Mouse (Mus musculus) midbrain, embryonic 11.5 days (tissue): ENCODE measurements at regions not wholly inside any gene's neighbourhood (a gene's known extent, or its start where the extent isn't known, plus 50 kb on each side); places are given as distances from the start of the nearest gene placed in this dataset.

ENCODE experiments used
- ATAC-seq: fragments of 200-750 bp; cut with Nextera tagmentation; 2 replicates; pipeline ENCODE4 v1.8.0; 2017; ENCODE audit warnings: moderate TSS enrichment, moderate library complexity; ENCODE audit not compliant: low FRiP score
- DNase-seq: peaks from one replicate; pipeline ENCODE4 v3.0.0; 2015; ENCODE audit warnings: low spot score; ENCODE audit errors: missing footprints
- H3K27ac ChIP-seq: fragments of 300-500 bp; sonication (generic); 2 replicates; pipeline ENCODE4 v1.5.1; 2014; ENCODE audit warnings: low read depth, low read length
- H3K27me3 ChIP-seq: fragments of 300-500 bp; sonication (generic); 2 replicates; pipeline ENCODE4 v1.6.1; 2014; ENCODE audit warnings: mild to moderate bottlenecking, low read length, moderate library complexity, mixed read lengths; ENCODE audit not compliant: control insufficient read depth, insufficient read depth
- H3K36me3 ChIP-seq: fragments of 300-500 bp; sonication (generic); 2 replicates; pipeline ENCODE4 v1.6.1; 2014; ENCODE audit warnings: mild to moderate bottlenecking, low read length, moderate library complexity, mixed read lengths; ENCODE audit not compliant: control insufficient read depth, insufficient read depth
- H3K4me1 ChIP-seq: fragments of 300-500 bp; sonication (generic); 2 replicates; pipeline ENCODE4 v1.6.1; 2014; ENCODE audit warnings: low read length; ENCODE audit not compliant: control insufficient read depth, insufficient read depth
- H3K4me2 ChIP-seq: fragments of 300-500 bp; sonication (generic); 2 replicates; pipeline ENCODE4 v1.6.1; 2014; ENCODE audit warnings: mild to moderate bottlenecking, moderate library complexity
- H3K4me3 ChIP-seq: fragments of 300-500 bp; sonication (generic); 2 replicates; pipeline ENCODE4 v1.5.1; 2014; ENCODE audit warnings: low read depth, low read length
- H3K9ac ChIP-seq: fragments of 300-500 bp; sonication (generic); 2 replicates; pipeline ENCODE4 v1.6.1; 2014; ENCODE audit warnings: low read length
- H3K9me3 ChIP-seq: fragments of 300-500 bp; sonication (generic); 2 replicates; pipeline ENCODE4 v1.6.1; 2016; ENCODE audit warnings: low read length; ENCODE audit not compliant: control insufficient read depth
- WGBS: fragments of 180-500 bp; shearing (Covaris S2); extraction: QIAGEN DNeasy Blood & Tissue Kit; methylation state at CpG from one replicate; pipeline ENCODE4 v1.1.7; 2014; 5-methylcytosine and 5-hydroxymethylcytosine counted together

DNA sequence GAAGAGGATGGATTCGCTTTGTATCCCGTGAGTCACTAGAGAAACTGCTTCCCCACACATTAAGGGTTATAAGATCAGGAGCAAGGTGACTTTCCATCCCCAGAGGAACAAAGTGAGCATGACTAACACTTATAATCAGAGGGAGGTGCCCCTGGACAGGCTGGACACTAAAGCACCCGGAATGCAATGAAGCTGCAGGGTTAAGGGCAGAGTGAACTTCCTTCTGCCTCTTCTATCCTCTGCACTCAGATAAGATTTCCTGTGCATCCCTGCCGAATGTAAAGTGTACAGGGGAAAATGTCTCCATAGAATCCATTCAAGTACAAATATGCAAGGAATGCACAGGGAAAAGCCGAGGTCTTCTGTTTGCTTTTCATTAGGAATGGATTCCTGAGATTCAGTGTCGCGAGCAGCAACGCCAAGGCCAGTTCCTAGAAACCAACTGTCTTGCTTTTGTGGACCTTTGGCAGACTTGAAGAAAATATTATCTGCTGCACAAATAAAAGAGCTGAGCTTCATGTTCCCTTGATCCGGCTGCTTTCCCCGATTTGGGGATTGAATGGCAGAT is 58.5 kb upstream of the Fbxl7 start:
- H3K4me1 ChIP-seq = peaks cover 9% of the 10 kb centered on the region
- H3K9me3 ChIP-seq = no peaks in the 10 kb centered on the region
- H3K27ac ChIP-seq = peak overlapping the region; percentile 20
- H3K36me3 ChIP-seq = no peaks in the 10 kb centered on the region
- WGBS = 21% methylated on average over 10 of the region's 10 CpGs
- ATAC-seq (peak; percentile 55; the same call in 1 of the 2 replicates), DNase-seq (no peak)
- H3K9ac ChIP-seq = no peak overlapping the region
- H3K4me3 ChIP-seq = no peak overlapping the region
- H3K4me2 ChIP-seq = 0 out of 2 replicates have a peak overlapping the region, but pooled peaks have one; percentile 12
- no peaks in the 10 kb centered on the region for H3K27me3 ChIP-seq

DNA sequence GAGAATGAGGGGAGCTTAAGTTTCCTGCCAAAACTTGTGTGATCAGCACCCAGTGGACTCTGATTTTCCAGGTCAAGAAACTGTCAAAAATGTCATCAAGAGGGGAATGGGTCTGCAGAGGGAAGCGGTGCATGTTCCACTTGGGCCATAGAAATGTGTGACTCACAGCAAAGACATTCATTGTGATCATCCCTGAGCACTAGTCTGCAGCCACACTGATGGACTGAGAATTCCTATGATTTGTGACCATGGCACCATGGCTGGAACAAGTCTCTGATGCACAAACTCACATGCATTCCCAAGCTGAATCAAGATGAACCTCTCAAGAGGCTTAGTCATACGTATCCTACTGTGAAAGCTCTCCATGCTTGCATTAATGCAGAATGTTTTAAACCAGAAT is 63.6 kb upstream of the Fbxl7 start:
- WGBS = 91% methylated on average over 2 of the region's 2 CpGs
- no peak for DNase-seq

DNA sequence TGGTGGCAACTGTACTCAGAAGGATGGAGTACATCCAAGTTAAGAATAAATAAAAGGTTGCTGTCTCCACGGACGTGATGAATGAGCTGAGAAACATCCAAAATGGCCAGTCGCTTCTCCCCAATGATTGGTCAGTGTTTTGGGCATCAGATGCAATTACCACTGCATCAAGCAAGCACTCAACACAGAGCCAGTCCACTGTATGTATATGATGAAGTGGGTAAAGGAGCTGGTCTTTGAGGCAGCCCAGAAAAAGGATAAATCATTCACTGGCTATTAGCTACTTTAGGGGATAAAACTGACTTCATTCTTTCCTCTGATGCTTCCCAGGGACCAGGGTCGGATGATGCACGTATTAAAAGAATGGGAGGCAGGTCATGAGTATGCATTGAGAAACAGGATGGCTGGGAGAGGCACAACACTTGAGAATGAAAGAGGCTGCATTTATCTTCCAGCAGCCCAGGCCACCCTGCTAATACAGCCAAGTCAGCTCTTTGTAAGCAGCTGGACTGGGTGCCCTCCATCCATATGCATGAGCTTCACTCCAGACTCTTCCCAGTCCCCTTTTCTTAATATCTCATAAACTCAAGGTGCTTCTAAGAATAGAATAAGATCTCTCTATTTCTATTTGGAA is 73.1 kb upstream of the Fbxl7 start:
- no peak overlapping the region for H3K4me2 ChIP-seq
- peaks cover 5% of the 10 kb centered on the region for H3K4me1 ChIP-seq
- H3K36me3 ChIP-seq = no peaks in the 10 kb centered on the region
- H3K27ac ChIP-seq = no peak overlapping the region
- DNase-seq (peak; percentile 85), ATAC-seq (peak; percentile 85)
- no peak overlapping the region for H3K4me3 ChIP-seq
- no peak overlapping the region for H3K9ac ChIP-seq
- no peaks in the 10 kb centered on the region for H3K9me3 ChIP-seq
- 54% methylated on average over 5 of the region's 5 CpGs for WGBS
- no peaks in the 10 kb centered on the region for H3K27me3 ChIP-seq

More for the DNA sequence above, 63.6 kb upstream of the Fbxl7 start:
- Histone ChIP-seq H3K4me2 (no peak overlapping the region), H3K9me3 (no peaks in the 10 kb centered on the region), H3K36me3 (no peaks in the 10 kb centered on the region), H3K4me3 (no peak overlapping the region), H3K27me3 (no peaks in the 10 kb centered on the region), H3K4me1 (peaks cover 3% of the 10 kb centered on the region), H3K27ac (no peak overlapping the region), H3K9ac (no peak overlapping the region)
- no peak for ATAC-seq

DNA sequence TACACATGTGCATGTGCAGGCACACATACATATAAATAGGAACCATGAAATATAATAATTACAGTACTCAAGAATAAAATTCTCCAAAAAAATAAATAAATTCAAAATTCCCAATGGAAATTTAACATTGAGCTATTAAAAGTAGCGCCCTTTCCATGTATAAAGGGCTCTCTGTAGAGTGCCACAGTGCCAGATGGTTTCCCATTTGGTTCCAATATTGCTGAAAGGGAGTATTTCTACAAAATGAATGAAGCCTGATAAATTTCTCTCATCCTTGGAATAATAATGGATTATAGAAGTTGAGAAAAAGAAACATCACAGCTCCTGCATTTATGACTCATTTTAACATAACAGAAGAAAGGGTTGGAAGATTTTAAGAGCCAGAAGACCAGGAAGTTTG is 75.4 kb upstream of the Fbxl7 start:
- ATAC-seq = no peak
- no peak overlapping the region for H3K4me3 ChIP-seq
- 93% methylated on average over 1 of the region's 1 CpGs for WGBS
- peaks cover 5% of the 10 kb centered on the region for H3K4me1 ChIP-seq
- H3K9me3 ChIP-seq = no peaks in the 10 kb centered on the region
- no peak overlapping the region for H3K27ac ChIP-seq
- H3K36me3 ChIP-seq = no peaks in the 10 kb centered on the region
- H3K27me3 ChIP-seq = no peaks in the 10 kb centered on the region
- no peak overlapping the region for H3K9ac ChIP-seq
- no peak overlapping the region for H3K4me2 ChIP-seq
- DNase-seq = no peak

DNA sequence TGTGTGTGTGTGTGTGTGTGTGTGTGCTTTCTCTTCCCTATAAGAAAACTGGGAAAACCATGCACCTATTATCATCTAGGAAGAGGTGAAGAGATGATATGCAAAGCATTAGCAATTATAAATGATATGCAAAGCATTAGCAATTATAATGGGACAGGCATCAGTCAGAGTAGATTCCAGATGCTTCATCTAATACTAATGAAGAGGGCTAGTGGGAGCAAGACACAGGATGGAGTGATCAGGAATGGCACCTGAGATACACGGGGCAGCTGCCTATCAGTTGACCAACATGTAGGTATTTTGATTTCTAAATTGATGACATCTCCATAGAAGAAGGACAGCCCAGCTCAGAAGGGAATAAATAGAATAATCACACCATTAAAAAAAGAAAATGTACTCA is 97.7 kb upstream of the Fbxl7 start:
- WGBS = 73% methylated on average over 1 of the region's 1 CpGs
- Histone ChIP-seq H3K9me3 (no peaks in the 10 kb centered on the region), H3K27me3 (no peaks in the 10 kb centered on the region), H3K4me3 (no peak overlapping the region), H3K36me3 (no peaks in the 10 kb centered on the region), H3K4me2 (no peak overlapping the region), H3K4me1 (no peaks in the 10 kb centered on the region), H3K27ac (no peak overlapping the region), H3K9ac (no peak overlapping the region)
- DNase-seq = peak; percentile 44
- no peak for ATAC-seq

DNA sequence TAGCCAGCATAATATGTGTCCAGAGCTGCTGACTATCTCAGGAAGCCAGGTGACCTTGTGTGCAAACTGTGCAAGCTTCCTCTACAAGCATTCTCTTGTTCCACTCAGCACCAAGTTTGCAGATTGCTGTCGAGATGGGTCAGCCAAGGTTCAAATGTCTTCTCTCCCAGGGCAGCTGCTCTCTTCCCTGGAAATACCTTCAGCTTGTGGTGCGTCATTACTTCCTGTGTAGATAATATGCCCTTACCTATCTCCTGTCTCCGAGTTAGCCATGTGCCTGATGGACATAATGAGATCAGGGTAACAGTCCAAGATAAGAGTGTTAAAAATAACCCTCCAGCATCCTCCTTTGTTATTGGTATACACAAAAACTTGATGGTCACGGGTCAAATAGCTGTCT is 113.7 kb upstream of the Fbxl7 start:
- no peak overlapping the region for H3K4me3 ChIP-seq
- peaks cover 2% of the 10 kb centered on the region; the same call in 1 of the 2 replicates for H3K4me1 ChIP-seq
- no peaks in the 10 kb centered on the region for H3K9me3 ChIP-seq
- no peak overlapping the region for H3K4me2 ChIP-seq
- no peak overlapping the region for H3K27ac ChIP-seq
- no peak overlapping the region for H3K9ac ChIP-seq
- ATAC-seq (no peak), DNase-seq (peak; percentile 10)
- 83% methylated on average over 4 of the region's 4 CpGs for WGBS
- H3K36me3 ChIP-seq = no peaks in the 10 kb centered on the region
- no peaks in the 10 kb centered on the region for H3K27me3 ChIP-seq

DNA sequence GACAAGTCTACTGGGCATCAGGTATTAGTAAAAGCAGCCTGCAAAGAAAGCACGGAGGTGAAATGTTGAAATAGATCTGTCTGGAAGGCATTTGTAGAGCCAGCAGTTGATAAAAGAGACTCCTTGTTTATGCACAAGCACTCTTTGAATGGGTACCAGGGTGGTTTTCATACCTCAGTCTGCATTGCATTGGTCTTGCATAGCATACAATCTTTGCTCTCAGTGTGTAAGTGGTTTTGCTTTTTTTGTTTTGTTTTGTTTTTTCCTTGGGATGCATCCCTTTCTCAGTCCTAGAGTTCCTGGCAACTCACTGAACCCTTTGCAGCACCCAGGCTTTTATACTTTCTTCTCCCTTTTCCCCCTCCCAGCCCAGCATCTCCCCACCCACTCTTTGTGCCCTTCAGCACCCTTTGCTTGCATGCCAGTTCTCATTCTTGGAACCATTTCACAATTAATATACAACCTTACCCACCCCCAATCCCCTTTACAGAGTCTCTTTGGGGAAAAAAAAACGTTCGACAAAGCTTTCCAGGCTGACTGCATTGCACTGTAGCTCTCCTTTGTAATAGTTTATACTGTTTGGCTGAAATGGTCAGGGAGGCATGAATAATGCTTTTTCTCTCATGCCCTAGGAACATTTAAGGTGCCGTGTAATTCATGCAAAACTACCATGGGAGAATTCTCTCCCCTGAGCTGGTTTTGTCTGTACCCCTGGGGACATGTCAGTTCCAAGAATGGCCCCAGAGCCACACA is 118.7 kb upstream of the Fbxl7 start:
- no peak overlapping the region for H3K4me3 ChIP-seq
- H3K36me3 ChIP-seq = no peaks in the 10 kb centered on the region
- no peak overlapping the region for H3K4me2 ChIP-seq
- H3K27me3 ChIP-seq = no peaks in the 10 kb centered on the region
- 39% methylated on average over 4 of the region's 4 CpGs for WGBS
- peak overlapping the region; percentile 54 for H3K27ac ChIP-seq
- peaks cover 7% of the 10 kb centered on the region; the same call in 1 of the 2 replicates for H3K4me1 ChIP-seq
- H3K9ac ChIP-seq = no peak overlapping the region
- peak; percentile 86 for DNase-seq
- peak; percentile 91 for ATAC-seq
- no peaks in the 10 kb centered on the region for H3K9me3 ChIP-seq

DNA sequence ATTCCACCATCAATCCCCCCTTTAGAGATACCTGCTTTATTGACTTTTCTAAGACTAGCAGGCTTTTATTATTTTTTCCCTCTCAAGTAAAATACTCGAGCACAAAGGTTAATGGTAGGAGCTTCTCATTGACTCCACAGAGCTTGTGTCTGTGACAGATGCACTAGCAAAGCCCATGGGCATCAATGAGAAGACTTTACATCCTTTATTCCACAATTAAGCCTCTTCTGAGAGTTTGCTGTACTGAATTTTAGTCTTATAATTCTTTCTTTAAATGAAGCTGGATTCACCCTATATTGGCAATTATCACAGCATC is 119.2 kb upstream of the Fbxl7 start:
- H3K4me2 ChIP-seq = no peak overlapping the region
- no peak overlapping the region for H3K27ac ChIP-seq
- no peaks in the 10 kb centered on the region for H3K9me3 ChIP-seq
- ATAC-seq (no peak; the same call in 1 of the 2 replicates), DNase-seq (no peak)
- 19% methylated on average over 1 of the region's 1 CpGs for WGBS
- no peaks in the 10 kb centered on the region for H3K27me3 ChIP-seq
- H3K9ac ChIP-seq = no peak overlapping the region
- H3K4me3 ChIP-seq = no peak overlapping the region
- peaks cover 7% of the 10 kb centered on the region; the same call in 1 of the 2 replicates for H3K4me1 ChIP-seq
- H3K36me3 ChIP-seq = no peaks in the 10 kb centered on the region

DNA sequence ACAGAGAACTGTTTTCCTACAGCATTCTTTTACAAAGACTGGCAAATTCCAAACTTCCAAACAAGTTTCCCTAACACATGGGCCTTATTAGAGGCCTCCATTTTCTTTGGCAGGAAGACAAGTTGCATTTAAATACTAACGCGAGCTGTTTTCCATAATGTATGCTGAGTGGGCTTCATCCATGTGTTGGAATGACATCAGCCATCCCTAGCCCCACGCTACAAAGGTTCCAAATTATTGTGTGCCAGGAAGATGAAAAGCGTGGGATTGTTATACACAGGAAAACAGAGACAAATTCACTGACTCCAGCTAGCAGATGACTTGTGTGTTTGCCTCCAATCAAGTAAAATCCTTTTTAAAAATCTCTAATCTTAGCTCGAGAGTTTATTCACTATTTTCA is 125.1 kb upstream of the Fbxl7 start:
- Histone ChIP-seq H3K4me1 (no peaks in the 10 kb centered on the region), H3K4me3 (no peak overlapping the region), H3K9me3 (no peaks in the 10 kb centered on the region), H3K27ac (no peak overlapping the region), H3K9ac (no peak overlapping the region), H3K36me3 (no peaks in the 10 kb centered on the region), H3K4me2 (no peak overlapping the region), H3K27me3 (no peaks in the 10 kb centered on the region)
- WGBS = 73% methylated on average over 5 of the region's 5 CpGs
- ATAC-seq = no peak
- peak; percentile 64 for DNase-seq
